Mouse (Mus musculus): ENCODE measurements around the gene Sema6d. TPM values are rescaled to one million over a fixed set of nuclear protein-coding genes. Genes with fewer than 3 reads are reported as not detected.

Sema6d gene
- total RNA-seq, 2 experiments from 2014 or later, result 16.4 to 23.7 TPM

DNA sequence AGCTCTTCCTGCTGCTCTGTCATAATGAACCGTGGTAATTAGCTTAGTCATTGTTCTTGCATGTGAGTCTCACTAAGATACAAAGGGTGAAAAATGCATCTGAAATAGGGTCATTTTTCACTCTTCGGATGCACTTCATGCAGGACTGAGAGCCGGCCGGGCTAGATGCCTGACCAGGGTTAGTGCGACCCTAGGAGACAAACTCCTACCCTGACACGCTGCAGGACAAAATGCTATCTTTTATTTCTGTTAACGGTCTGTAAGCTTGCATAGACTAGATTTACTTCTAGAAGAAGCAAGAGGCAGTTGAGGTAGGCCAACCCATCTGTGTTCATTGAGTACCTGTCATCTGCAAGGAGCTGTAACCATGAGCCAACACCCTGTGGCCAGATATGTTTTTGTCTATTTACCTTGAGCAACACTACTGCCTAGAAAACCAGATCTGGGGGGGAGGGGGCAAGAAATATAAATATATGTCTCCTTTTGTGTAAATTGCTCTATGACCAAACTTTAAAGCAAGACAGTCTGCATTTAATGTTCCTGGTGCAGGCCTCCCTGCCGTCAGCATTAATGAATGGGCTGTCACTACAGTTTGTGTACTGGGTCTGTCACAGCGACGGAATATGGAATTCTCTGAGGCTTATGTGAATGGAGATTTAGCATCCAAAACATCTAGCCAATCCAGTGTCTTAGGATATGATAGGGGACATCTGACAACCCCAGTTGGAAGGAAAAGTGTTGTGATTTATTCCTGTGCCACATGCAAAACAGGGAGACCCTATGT lies 523.1 kb downstream of the Sema6d start:
- DNase-seq, result no peak

GRCm38 (mm10) chr2:124613671-124614210 lies 524.0 kb downstream of the Sema6d start:
- no peak for DNase-seq

DNA sequence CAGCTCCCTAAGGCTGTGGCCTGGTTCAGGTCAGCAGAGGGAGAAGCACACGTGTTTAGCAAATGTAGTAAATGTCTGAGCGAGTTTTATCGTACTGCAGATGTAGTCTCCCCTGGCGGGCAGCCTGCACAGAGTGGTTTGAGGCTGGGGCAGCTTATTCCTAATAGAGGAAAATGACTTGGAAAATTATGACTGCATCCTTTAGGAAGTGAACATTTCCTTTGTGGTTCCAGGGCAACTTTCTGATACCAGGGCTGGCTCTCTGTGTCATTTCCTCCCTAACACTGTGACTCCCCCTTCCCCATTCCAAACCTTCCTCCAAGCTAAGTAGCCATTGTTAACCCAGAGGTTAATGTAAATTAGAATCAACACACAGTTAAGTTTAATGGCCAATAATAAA lies 527.0 kb downstream of the Sema6d start:
- DNase-seq, result no peak

GRCm38 (mm10) chr2:124617440-124617839 lies 527.7 kb downstream of the Sema6d start:
- DNase-seq, result no peak

- DNase-seq, result no peak
Measured at GRCm38 (mm10) chr2:124618091-124618490, 528.3 kb downstream of the Sema6d start.

GRCm38 (mm10) chr2:124618526-124619219 lies 528.9 kb downstream of the Sema6d start:
- no peak for DNase-seq

DNA sequence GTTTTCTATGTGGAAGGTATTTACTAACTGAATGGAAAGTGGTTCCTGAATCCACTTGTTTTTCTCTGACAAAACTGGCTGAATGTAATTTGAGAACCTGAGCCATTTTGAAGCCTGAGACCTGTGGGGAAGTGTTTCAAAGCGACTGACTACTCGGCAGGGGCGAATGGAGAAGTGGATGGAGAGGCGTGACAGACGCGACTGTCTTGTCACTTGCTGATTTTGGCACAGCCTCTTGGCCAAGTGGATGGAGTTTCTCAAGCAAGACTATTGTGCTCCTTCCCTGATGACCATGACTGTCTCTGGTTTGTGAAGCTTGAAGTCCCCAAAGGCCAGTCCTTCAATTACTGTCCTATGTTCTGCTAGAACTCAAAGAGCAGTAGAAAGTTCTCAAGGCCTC lies 530.7 kb downstream of the Sema6d start:
- no peak for DNase-seq

DNA sequence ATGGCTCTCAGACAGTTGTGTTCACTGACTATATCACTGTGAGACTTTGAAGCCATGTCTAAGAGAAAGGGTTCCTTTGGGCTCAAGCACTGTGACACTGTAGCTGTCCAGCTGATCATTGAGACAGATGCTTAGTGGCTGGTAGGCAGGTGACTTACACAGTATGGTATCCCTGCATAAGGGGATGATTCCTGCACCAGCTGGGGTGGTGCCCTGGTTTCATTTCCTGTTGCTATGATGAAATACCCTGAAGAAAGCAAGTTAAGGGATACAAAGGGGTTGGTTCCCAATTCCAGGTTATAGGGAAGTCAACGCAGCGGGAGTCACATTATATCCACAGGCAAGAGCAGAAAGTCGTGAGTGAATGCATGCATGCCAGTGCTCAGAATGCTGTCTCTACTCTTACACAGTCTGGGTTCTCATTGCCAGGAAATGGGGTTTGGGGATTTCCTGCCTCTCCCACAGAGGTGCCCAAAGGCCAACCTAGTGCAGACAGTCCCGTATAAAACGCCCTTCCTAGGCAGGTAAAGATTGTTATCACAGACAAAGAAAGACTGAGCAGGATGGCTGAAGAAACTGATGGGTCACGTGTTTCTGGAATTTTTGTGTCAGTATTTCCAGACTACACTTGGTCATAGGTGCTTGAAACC lies 532.3 kb downstream of the Sema6d start:
- DNase-seq, result no peak

- DNase-seq, result no peak
Measured at GRCm38 (mm10) chr2:124624247-124624929, 534.6 kb downstream of the Sema6d start.

DNA sequence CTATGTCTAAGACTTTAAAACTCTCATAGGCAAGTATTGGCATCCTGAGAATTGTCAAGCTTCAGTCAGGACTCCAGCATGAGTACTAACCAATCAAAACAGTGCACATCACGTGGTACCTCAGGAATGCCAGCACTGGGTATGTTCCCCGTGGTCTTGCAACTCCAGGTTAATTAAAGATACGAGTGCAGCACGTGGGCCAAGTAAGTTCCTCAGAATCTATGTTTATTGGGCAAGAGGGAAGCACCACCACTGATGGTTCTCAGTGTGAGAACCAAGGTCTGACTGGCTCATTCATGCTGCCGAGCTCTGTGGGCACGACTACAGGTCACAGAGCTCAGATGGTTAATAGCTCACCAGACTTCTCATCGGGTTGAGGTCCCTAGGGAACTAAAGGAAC lies 536.7 kb downstream of the Sema6d start:
- DNase-seq, result no peak

- DNase-seq, result no peak
Measured at GRCm38 (mm10) chr2:124627664-124628063, 537.9 kb downstream of the Sema6d start.

DNA sequence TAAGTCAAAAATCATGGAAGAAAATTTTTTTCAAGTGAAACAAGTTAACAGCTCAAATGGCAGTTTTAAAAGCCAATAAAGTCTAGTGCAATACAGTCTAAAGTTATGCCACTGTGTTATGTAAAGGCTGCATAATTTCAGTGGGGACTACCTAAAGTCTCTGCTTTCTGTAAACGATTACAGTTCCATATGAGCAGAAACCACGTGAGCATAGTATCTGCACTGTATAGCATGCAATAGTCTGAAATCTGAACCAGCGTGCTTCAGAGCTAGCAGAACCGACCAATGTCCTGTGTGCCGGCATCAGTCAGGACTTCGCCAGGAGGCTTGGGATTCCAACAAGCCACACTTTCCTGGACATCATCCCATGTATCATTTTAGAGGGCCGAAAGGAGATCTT lies 538.9 kb downstream of the Sema6d start:
- no peak for DNase-seq

GRCm38 (mm10) chr2:124634400-124634998 lies 544.7 kb downstream of the Sema6d start:
- no peak for DNase-seq

- no peak for DNase-seq
Measured at GRCm38 (mm10) chr2:124635271-124635865, 545.6 kb downstream of the Sema6d start.

DNA sequence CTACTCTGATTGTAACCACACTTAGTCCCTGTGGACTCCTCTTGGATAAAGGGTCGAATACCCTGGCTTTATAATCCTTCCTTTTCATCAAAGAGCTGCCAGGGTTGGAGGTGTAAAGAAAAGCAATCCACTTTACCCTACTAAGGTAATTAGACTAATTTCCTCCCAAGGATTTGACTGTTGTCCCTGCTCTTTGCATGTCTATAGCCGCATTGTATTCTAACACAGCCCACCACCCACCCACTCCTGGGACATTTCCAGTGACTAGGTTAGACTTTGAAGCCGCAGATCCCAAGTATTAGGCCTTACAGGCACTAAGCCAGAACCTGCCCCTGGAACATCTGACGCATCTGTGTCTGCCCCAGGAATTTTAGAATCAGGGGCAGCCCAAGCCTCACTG lies 547.3 kb downstream of the Sema6d start:
- DNase-seq, result no peak

DNA sequence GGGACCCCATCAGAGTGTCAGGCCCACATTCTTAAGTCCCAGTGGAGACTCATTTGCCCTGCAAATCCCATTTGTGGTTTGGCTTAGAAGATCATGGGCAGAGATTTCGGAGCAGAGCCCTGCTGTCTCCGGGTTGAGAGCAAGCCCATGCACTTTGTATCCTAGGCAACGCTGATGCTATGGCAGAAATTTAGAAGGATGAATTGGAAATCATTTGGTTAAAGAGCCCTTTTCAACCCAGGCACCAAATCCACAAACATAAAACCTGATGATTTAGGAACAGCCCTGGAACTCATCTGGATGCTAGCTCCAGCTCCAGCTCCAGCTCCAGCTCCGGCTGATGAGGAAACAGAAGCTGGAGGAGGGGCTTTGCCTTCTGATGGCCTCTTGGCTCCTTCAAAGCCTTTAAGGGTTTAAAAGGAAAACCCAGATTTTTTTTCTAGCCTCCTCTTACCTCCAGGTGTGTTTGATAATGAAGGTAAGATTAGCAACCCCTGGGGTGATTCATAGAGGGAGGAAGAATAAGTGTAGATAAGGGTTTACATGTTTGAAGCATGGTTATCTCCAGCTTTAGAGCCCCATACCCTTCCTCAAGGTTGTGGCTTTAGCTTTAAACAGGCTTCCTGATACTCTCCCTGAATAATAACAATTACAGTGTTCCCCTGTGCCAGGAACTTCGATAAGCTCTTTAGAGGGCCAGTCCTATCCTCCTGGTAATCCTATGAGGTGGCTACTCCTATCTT lies 549.6 kb downstream of the Sema6d start:
- DNase-seq, result no peak

- no peak for DNase-seq
Measured at GRCm38 (mm10) chr2:124640500-124641193, 550.9 kb downstream of the Sema6d start.

- DNase-seq, result no peak
Measured at GRCm38 (mm10) chr2:124641194-124641558, 551.4 kb downstream of the Sema6d start.

- no peak for DNase-seq
Measured at GRCm38 (mm10) chr2:124642131-124642530, 552.4 kb downstream of the Sema6d start.

- no peak for DNase-seq
Measured at GRCm38 (mm10) chr2:124650609-124651008, 560.8 kb downstream of the Sema6d start.

Measured in gastrocnemius, postnatal 10 days (tissue).